Mouse (Mus musculus) kidney, adult 2 months (tissue): ENCODE results near the gene Ddr2. TPM values are rescaled to one million over a fixed set of nuclear protein-coding genes. Genes with fewer than 3 reads are reported as not detected.

ENCODE experiments used
- DNase-seq: peaks from one replicate; pipeline ENCODE4 v3.0.0; 2021
- H3K27ac ChIP-seq: fragments of 200-500 bp; 2 replicates; pipeline ENCODE4 v1.5.1; 2012; ENCODE audit warnings: low read depth, low read length, control low read depth, inconsistent platforms; ENCODE audit not compliant: insufficient read depth
- H3K27me3 ChIP-seq: fragments of 200-500 bp; replicated peaks from 2 replicates; pipeline ENCODE4 v1.6.1; 2012; ENCODE audit warnings: mild to moderate bottlenecking, moderate library complexity, low read length, inconsistent platforms; ENCODE audit not compliant: control insufficient read depth, insufficient read depth
- H3K36me3 ChIP-seq: fragments of 200-500 bp; 2 replicates; pipeline ENCODE4 v1.6.1; 2012; ENCODE audit warnings: mild to moderate bottlenecking, moderate library complexity, low read length, inconsistent platforms; ENCODE audit not compliant: control insufficient read depth, insufficient read depth
- H3K4me1 ChIP-seq: fragments of 200-500 bp; 2 replicates; pipeline ENCODE4 v1.6.1; 2011; ENCODE audit warnings: low read length; ENCODE audit not compliant: control insufficient read depth, insufficient read depth
- H3K4me3 ChIP-seq: fragments of 200-500 bp; 2 replicates; pipeline ENCODE4 v1.5.1; 2011; ENCODE audit warnings: mild to moderate bottlenecking, low read depth, low read length, control low read depth; ENCODE audit not compliant: insufficient read depth
- CTCF ChIP-seq: fragments of 200-500 bp; conservative IDR thresholded peaks from 2 replicates; pipeline ENCODE4 v1.5.1; 2011; ENCODE audit warnings: low read depth, mild to moderate bottlenecking, control low read depth, low read length, moderate library complexity, mixed read lengths; ENCODE audit not compliant: insufficient read depth, insufficient read length
- POLR2A ChIP-seq: fragments of 200-500 bp; IDR thresholded peaks from one replicate; pipeline ENCODE4 v1.6.1; 2011; ENCODE audit warnings: low read depth, low read length, control low read depth
- WGBS: fragments of 180-500 bp; shearing (Covaris S2); methylation state at CpG from one replicate; pipeline ENCODE4 v1.1.7; 2018; 5-methylcytosine and 5-hydroxymethylcytosine counted together
- polyA plus RNA-seq: library from polyadenylated mRNA; depleted of rRNA; stranded (reverse); fragments of >200 nt; gene quantifications from 2 replicates; pipeline ENCODE4 v1.2.3, GENCODE M21; 2012

Gene Ddr2
- polyA plus RNA-seq, 1 experiment, result 9.7 TPM

DNA sequence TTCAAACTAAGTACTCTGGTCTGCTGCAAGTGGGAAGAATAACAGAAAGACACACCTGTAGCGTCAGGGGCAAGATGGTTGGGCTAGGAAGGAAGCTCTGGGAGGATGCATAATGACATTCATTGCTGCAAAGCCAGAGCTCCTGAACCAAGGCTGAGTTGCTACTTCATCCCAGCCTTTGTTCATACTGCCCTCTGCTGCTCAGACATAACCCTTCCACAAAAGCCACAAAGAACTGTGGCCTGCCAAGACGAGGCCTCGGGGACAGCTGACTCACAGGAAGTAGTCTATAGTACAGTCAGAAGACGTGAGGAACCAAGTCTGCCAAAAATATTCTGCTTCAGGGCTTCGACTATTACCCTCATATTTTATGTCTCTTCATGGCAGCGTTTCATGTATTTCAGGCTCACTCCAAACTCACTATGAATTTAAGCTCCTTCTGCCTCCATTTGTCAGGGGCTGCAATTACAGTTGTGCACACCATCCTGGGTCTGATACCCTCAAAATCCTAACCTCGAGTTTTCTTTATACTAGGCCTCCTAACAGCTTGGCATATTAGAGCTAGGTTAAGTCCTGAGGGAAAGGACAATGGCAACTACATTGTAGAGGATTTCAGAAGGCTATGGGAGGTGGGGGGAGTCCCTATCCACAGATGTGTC lies 25.9 kb upstream of the Ddr2 start:
- DNase-seq, result peak; percentile 87
- WGBS, result 11% methylated on average over 7 of the region's 7 CpGs
- Histone ChIP-seq H3K4me1 (no peaks in the 10 kb centered on the region; the same call in 1 of the 2 replicates), H3K4me3 (no peak overlapping the region), H3K36me3 (no peaks in the 10 kb centered on the region), H3K27me3 (no peaks in the 10 kb centered on the region), H3K27ac (no peak overlapping the region)
- TF ChIP-seq CTCF (peak; percentile 90; the same call in 1 of the 2 replicates), POLR2A (no peak)

DNA sequence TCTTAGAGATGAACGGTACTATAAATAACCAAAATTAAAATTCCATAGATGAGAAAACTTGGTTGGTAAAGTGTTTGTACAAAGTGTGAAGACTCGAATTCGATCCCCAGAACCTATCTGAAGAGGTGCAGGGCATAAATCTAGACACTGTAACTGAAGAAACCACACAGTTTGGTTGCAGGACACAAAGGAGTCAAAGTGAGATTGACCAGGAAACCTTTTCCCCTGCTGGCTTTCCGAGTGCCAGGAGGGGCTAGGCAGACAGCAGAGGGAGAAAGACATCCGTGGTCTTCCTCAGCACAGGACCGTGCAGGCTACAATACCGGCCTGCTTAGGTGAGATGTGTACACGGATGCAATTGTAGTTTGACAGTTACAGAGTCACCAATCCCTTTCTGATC lies 23.7 kb upstream of the Ddr2 start:
- WGBS, result 84% methylated on average over 8 of the region's 8 CpGs
- no peak for DNase-seq
- no peaks in the 10 kb centered on the region for H3K27me3 ChIP-seq
- H3K36me3 ChIP-seq, result no peaks in the 10 kb centered on the region
- H3K27ac ChIP-seq, result no peak overlapping the region
- no peak for TF ChIP-seq POLR2A
- TF ChIP-seq CTCF, result no peak
- H3K4me3 ChIP-seq, result no peak overlapping the region
- H3K4me1 ChIP-seq, result no peaks in the 10 kb centered on the region; the same call in 1 of the 2 replicates

DNA sequence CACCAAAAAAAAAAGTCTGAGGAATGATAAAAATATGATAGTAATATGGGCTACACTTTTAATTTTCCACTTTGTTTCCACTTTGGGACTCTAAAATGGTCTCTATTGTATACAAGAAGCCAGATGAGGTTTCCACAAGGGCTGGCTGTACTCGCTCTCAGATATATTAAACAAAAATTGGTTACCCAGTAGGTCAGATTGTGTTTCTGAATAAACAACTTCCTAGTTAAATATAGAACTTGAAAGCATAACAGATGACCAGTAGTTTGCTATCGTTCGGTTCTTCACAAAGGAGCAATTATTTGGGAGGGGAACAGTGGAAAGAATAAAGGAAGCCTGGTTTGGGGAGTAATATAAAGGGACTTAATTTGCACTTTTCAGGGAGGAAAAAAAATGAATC lies 20.4 kb upstream of the Ddr2 start:
- peak; percentile 59 for DNase-seq
- TF ChIP-seq CTCF, result no peak
- TF ChIP-seq POLR2A, result no peak
- H3K36me3 ChIP-seq, result no peaks in the 10 kb centered on the region
- H3K4me3 ChIP-seq, result no peak overlapping the region
- H3K27ac ChIP-seq, result no peak overlapping the region
- H3K4me1 ChIP-seq, result no peaks in the 10 kb centered on the region; the same call in 1 of the 2 replicates
- H3K27me3 ChIP-seq, result no peaks in the 10 kb centered on the region
- 36% methylated on average over 3 of the region's 3 CpGs for WGBS

DNA sequence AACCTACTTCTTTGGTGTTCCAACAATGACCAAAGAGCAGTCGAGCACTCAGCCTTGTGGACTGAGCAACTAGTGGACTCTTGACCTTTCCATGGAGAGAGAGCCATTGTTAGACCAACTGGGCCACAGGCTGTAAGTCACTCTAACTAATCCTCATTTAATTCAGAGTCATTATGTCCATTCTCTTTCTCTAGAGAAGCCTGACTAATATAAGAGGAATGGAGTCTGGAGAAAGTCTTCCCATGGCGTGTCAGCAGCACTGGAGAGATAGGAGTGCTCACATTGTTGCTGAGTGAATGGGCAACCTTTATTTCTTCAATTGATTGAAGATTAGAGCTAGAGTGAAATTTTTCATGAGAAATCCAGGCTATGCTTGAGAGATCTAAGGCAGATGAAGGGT lies 14.1 kb upstream of the Ddr2 start:
- Histone ChIP-seq H3K27ac (no peak overlapping the region), H3K4me3 (no peak overlapping the region), H3K27me3 (no peaks in the 10 kb centered on the region), H3K36me3 (no peaks in the 10 kb centered on the region), H3K4me1 (no peaks in the 10 kb centered on the region)
- WGBS, result 68% methylated on average over 2 of the region's 2 CpGs
- peak; percentile 61 for DNase-seq
- TF ChIP-seq POLR2A (no peak), CTCF (no peak)

DNA sequence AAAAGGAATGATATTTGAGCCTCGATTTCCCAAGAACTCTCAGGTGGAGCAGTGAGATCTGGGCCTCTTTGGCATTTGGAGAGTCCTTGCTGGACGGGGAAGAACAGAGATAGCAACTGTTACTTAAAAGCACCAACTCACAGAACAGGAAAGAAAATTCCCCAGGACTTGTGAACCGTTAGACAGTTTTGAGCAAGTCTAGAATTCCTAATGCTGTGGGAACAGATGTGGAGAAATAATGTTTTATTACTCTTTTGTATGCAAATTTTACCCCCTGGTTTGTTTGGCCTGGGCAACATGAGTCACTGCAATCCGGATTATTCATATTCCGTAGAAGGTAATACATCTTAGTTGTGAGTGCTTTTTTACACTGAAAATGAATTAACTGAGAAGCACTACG lies 3.1 kb upstream of the Ddr2 start:
- WGBS, result 74% methylated on average over 6 of the region's 6 CpGs
- H3K27me3 ChIP-seq, result no peaks in the 10 kb centered on the region
- no peak for TF ChIP-seq CTCF
- no peak for TF ChIP-seq POLR2A

DNA sequence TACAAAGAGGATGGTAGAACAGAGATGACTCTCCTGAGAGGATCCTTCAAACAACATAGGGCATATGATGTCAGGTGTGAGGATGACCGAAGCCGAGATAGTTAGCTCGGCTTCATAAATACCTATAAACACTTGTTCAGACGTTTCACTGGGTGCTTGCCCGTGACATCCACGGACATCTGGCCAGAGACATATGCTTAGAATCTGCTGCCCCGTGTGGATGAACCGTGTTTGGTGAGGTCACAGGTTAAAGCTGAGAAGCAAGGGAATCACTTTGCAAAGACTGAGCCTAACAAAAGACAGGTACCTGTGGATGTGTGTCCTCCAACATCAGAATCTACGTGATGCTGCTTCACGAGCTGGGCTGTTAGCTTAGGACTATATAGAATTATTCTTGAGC lies 1.7 kb upstream of the Ddr2 start:
- no peaks in the 10 kb centered on the region for H3K4me1 ChIP-seq
- no peaks in the 10 kb centered on the region for H3K36me3 ChIP-seq
- H3K4me3 ChIP-seq, result no peak overlapping the region
- TF ChIP-seq POLR2A (no peak), CTCF (no peak)
- no peaks in the 10 kb centered on the region for H3K27me3 ChIP-seq
- H3K27ac ChIP-seq, result no peak overlapping the region
- WGBS, result 91% methylated on average over 10 of the region's 10 CpGs
- DNase-seq, result no peak

More for the DNA sequence above, 3.1 kb upstream of the Ddr2 start:
- Histone ChIP-seq H3K27ac (no peak overlapping the region), H3K36me3 (no peaks in the 10 kb centered on the region), H3K4me1 (no peaks in the 10 kb centered on the region), H3K4me3 (no peak overlapping the region)
- DNase-seq, result no peak

DNA sequence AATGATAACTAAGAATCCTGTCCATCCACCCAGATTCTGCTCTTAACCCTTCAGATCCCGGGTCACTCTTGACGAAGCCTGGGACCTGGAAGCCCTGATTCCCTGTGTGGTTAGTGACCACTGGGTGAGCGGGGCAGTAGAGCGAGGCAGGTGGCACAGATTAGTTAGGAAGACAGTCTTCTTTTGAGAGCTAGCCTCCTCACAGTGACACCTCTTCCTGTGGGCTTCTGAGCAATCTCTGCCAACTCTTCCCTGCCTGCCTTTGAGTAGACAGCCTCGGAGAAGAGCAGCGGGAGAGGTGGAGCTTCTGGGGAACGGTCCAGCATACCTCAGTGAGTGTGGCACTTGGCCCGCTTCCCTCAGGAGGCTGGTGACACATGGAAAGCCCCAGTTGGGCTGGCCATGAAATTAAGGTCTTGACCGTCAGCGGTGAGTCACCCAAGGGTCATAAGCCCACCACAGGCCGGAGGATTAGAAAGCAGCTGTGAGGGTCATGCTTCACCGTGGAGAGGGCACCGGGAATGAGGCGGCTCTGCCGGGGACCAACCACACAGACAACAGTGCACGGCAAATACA lies 1.2 kb upstream of the Ddr2 start:
- 78% methylated on average over 16 of the region's 16 CpGs for WGBS
- TF ChIP-seq CTCF (no peak), POLR2A (no peak)
- H3K4me3 ChIP-seq, result no peak overlapping the region
- H3K27ac ChIP-seq, result no peak overlapping the region
- no peaks in the 10 kb centered on the region for H3K27me3 ChIP-seq
- H3K4me1 ChIP-seq, result no peaks in the 10 kb centered on the region
- no peak for DNase-seq
- no peaks in the 10 kb centered on the region for H3K36me3 ChIP-seq
